Mouse (Mus musculus): ENCODE measurements around the gene Cap2. TPM values are rescaled to one million over a fixed set of nuclear protein-coding genes. Genes with fewer than 3 reads are reported as not detected.

Cap2 gene
- polyA plus RNA-seq, 1 experiment = 6.2 TPM

DNA sequence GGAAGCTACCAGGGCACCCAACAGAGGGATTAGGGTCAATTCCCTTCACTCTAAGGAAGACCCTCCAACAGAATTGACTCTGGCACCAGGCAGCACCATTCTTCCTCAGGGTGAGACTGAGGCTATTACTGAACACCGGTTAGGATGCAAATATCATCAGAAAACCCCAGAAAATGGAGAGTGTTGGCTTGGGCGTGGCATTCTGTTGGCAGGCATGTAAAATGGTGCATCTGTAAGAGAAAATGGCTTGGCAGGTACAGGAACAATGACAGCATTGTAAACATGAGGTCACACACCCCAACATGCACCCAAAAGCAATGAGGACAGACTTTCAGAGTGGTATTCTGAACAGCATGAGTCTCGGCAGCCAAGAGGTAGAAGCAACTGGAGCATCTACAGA, 30.0 kb downstream of the Cap2 start:
- 41% methylated on average over 3 of the region's 3 CpGs for WGBS

DNA sequence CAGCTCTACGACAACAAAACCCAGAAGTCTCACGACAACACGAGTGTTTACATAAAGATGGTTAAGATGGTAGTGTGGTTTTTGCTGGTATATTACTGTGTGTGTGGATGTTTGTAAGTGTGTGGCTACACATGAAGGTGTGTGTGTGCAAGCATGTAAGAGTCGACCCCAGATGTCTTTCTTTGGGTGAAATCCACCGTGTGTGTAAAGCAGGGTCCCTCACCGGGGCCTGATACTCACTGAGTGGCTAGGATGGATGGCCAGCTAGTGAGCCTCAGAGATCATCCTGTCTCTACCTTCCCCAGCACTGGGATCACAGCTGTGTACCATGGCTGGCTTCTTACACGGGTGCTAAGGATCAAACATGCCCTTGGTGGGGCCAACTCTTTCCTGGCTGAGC, 30.6 kb downstream of the Cap2 start:
- 86% methylated on average over 7 of the region's 7 CpGs for WGBS
- Histone ChIP-seq H3K4me1 (ENCODE audit: control insufficient read depth, insufficient read depth, insufficient read length, low read length) (peaks cover 15% of the 10 kb centered on the region; the same call in 1 of the 2 replicates), H3K27me3 (ENCODE audit: control insufficient read depth, insufficient read depth, low read length) (no peaks in the 10 kb centered on the region), H3K36me3 (ENCODE audit: control insufficient read depth, insufficient read depth, low read length) (no peaks in the 10 kb centered on the region), H3K27ac (ENCODE audit: insufficient read depth, low read depth, low read length) (no peak overlapping the region), H3K4me3 (ENCODE audit: low read depth, low read length) (no peak overlapping the region)
- TF ChIP-seq POLR2A (IDR thresholded peaks at IDR 0.05; ENCODE audit: low read depth, low read length) (no peak), CTCF (IDR thresholded peaks at IDR 0.05; ENCODE audit: extremely low read depth, insufficient read length, insufficient replicate concordance, low read depth, low read length) (no peak)

More for the DNA sequence above, 30.0 kb downstream of the Cap2 start:
- no peaks in the 10 kb centered on the region for H3K36me3 ChIP-seq (ENCODE audit: control insufficient read depth, insufficient read depth, low read length)
- H3K4me1 ChIP-seq (ENCODE audit: control insufficient read depth, insufficient read depth, insufficient read length, low read length) = peaks cover 15% of the 10 kb centered on the region; the same call in 1 of the 2 replicates
- peak overlapping the region; percentile 47; the same call in 1 of the 2 replicates for H3K27ac ChIP-seq (ENCODE audit: insufficient read depth, low read depth, low read length)
- TF ChIP-seq CTCF (IDR thresholded peaks at IDR 0.05; ENCODE audit: extremely low read depth, insufficient read length, insufficient replicate concordance, low read depth, low read length) (no peak), POLR2A (IDR thresholded peaks at IDR 0.05; ENCODE audit: low read depth, low read length) (no peak)
- H3K4me3 ChIP-seq (ENCODE audit: low read depth, low read length) = no peak overlapping the region
- no peaks in the 10 kb centered on the region for H3K27me3 ChIP-seq (ENCODE audit: control insufficient read depth, insufficient read depth, low read length)

DNA sequence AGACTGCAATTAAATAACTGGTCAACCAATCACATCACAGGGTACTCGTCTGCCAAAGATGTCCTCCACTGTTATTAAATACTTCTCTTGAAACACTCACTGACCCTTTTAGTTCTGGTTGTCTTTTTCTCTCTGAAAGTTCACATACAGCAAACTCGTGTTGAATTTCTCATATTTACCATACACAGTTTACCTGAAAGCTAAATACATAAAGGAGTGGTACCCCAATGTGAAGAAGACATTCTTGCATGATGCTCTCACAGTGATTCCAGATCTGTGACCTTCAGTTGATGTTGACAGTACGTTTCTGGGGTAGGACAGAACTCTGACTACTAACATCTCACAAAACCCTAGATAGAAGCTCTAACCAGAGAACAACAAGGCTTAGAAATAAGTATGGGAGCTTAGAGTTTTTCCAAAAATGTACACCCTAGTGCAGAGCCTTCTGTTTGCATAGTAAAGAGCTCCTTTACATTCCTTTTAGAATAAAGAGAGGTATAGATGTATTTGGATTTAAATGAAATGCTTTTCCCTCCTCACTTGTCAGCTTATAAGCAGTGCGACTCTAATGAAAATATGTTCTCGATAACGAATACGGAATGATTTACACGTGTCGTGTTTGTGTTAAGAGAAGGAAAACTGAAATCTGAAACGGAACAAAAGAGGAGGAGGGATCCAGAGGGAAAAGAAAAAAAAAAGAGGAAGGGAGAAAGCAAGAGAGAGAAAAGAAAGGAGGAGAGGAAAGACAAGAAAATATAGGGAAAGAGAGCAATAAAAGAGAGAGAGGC, 31.9 kb downstream of the Cap2 start:
- Histone ChIP-seq H3K36me3 (ENCODE audit: control insufficient read depth, insufficient read depth, low read length) (no peaks in the 10 kb centered on the region), H3K27me3 (ENCODE audit: control insufficient read depth, insufficient read depth, low read length) (no peaks in the 10 kb centered on the region), H3K4me1 (ENCODE audit: control insufficient read depth, insufficient read depth, insufficient read length, low read length) (peaks cover 15% of the 10 kb centered on the region; the same call in 1 of the 2 replicates), H3K4me3 (ENCODE audit: low read depth, low read length) (no peak overlapping the region), H3K27ac (ENCODE audit: insufficient read depth, low read depth, low read length) (peak overlapping the region; percentile 4; the same call in 1 of the 2 replicates)
- TF ChIP-seq CTCF (IDR thresholded peaks at IDR 0.05; ENCODE audit: extremely low read depth, insufficient read length, insufficient replicate concordance, low read depth, low read length) (no peak), POLR2A (IDR thresholded peaks at IDR 0.05; ENCODE audit: low read depth, low read length) (no peak)
- 26% methylated on average over 10 of the region's 10 CpGs for WGBS

DNA sequence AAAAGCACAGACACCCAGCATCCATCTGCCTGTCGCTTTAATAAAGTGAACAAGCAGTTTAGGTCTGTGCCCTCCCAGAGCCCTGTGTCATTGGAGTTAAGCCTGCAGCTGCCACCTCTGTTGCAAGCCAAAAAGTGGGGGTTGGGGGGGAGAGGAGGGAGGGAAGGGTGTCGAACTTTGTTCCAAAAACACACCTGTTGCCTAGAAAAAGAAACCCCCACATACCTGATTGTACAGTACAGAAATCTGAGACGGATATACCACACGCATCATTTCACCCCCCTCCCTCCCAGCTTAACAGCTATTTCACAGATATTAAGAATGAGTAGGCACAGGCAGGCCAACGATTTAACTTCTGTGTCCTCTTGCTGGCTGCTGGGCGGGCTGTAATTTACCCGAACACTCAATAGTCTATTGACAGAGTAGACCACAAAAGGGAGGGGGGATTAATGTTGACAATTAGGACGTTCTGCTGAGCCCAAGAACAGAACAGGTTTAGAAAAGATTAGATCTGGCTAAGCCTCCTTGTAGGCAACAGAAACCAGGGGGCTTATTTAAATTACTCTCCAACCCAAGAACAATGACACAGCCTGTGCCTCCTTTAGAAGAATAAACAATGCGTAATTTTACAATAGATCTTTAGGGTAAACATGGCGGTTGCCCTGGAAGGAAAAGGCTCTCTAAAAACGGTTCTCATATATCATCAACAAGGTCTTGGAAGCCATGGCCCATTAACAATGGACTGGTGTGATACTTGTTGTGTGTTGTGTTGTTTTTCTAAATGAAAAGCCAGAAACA, 32.7 kb downstream of the Cap2 start:
- TF ChIP-seq POLR2A (IDR thresholded peaks at IDR 0.05; ENCODE audit: low read depth, low read length) (no peak), CTCF (IDR thresholded peaks at IDR 0.05; ENCODE audit: extremely low read depth, insufficient read length, insufficient replicate concordance, low read depth, low read length) (no peak)
- Histone ChIP-seq H3K27ac (ENCODE audit: insufficient read depth, low read depth, low read length) (peak overlapping the region; percentile 27; the same call in 1 of the 2 replicates), H3K4me3 (ENCODE audit: low read depth, low read length) (no peak overlapping the region), H3K27me3 (ENCODE audit: control insufficient read depth, insufficient read depth, low read length) (no peaks in the 10 kb centered on the region), H3K4me1 (ENCODE audit: control insufficient read depth, insufficient read depth, insufficient read length, low read length) (peaks cover 15% of the 10 kb centered on the region; the same call in 1 of the 2 replicates), H3K36me3 (ENCODE audit: control insufficient read depth, insufficient read depth, low read length) (no peaks in the 10 kb centered on the region)
- 17% methylated on average over 11 of the region's 11 CpGs for WGBS

DNA sequence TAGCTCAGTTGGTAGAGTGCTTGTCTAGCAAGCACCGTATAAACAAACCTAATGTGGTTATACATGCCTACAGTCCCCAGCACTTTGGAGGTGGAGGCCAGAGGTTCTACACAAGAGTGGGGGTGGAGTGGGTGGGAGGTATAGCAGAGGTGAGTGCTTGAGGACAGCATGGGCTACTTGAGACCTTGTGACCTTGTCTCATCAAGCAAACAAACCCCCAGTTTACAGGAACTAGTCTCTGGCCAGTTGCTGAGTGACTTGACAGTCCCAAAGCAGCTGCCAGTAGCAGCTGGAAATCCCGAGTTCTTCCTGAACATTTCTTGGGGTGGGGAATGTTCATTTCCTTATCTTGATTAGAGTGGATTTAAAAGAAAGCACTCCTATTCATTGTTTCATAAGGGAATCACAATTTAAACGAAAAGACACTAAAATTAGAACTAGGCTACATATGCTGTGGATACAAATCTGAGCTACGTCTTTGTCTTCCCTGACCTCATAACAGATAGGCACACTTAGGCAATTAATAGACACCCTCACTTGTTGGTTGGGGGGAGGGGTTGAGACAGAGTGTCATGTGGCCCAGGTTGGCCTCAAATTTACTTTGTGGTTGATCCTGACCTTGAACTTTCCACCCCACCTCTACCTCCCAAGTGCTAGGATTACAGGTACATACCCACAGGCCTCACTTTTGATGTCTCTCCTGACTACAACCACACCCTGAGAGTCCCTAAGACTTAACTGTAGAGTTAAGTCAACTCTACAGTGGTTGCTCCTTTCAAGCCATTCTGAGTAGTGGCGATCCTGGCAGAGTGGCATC, 33.5 kb downstream of the Cap2 start:
- Histone ChIP-seq H3K4me1 (ENCODE audit: control insufficient read depth, insufficient read depth, insufficient read length, low read length) (peaks cover 11% of the 10 kb centered on the region; the same call in 1 of the 2 replicates), H3K36me3 (ENCODE audit: control insufficient read depth, insufficient read depth, low read length) (no peaks in the 10 kb centered on the region), H3K27me3 (ENCODE audit: control insufficient read depth, insufficient read depth, low read length) (no peaks in the 10 kb centered on the region), H3K4me3 (ENCODE audit: low read depth, low read length) (no peak overlapping the region), H3K27ac (ENCODE audit: insufficient read depth, low read depth, low read length) (no peak overlapping the region)
- WGBS = 53% methylated on average over 5 of the region's 5 CpGs
- no peak for TF ChIP-seq CTCF (IDR thresholded peaks at IDR 0.05; ENCODE audit: extremely low read depth, insufficient read length, insufficient replicate concordance, low read depth, low read length)
- TF ChIP-seq POLR2A (IDR thresholded peaks at IDR 0.05; ENCODE audit: low read depth, low read length) = no peak

DNA sequence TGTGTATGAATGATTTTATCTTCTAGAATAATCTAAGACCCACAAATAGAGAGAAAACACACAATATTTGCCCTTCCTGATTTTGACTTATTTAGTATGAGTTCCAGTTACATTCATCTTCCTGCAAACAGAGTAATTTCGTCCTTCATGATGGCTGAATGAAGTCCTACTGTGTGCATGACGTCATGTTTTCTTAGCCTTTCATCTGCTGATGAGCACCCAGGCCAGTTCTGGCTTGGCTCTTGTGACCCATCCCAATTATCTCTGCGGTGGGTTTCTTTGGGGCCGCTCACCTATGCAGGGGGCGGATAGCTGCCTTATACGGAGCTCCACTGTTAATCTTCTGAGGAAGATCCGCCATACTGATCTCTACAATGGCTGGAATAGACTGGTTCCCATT, 37.6 kb downstream of the Cap2 start:
- Histone ChIP-seq H3K4me1 (ENCODE audit: control insufficient read depth, insufficient read depth, insufficient read length, low read length) (peaks cover 2% of the 10 kb centered on the region; the same call in 1 of the 2 replicates), H3K27ac (ENCODE audit: insufficient read depth, low read depth, low read length) (no peak overlapping the region), H3K4me3 (ENCODE audit: low read depth, low read length) (no peak overlapping the region), H3K36me3 (ENCODE audit: control insufficient read depth, insufficient read depth, low read length) (no peaks in the 10 kb centered on the region), H3K27me3 (ENCODE audit: control insufficient read depth, insufficient read depth, low read length) (no peaks in the 10 kb centered on the region)
- 92% methylated on average over 7 of the region's 7 CpGs for WGBS
- TF ChIP-seq POLR2A (IDR thresholded peaks at IDR 0.05; ENCODE audit: low read depth, low read length) (no peak), CTCF (IDR thresholded peaks at IDR 0.05; ENCODE audit: extremely low read depth, insufficient read length, insufficient replicate concordance, low read depth, low read length) (no peak)

All from small intestine, adult 2 months (tissue).